Mouse (Mus musculus) urinary bladder, postnatal 36 days (tissue): ENCODE measurements around the gene Ttll9.

ENCODE experiments used
- DNase-seq, 2 experiments: peaks; one replicate each; pipeline ENCODE4 v3.0.0; 2022; ENCODE audit warnings: low spot score in 2 of 2, mixed read lengths in 1 of 2

Gene Ttll9

GRCm38 (mm10) chr2:152941776-152942175, 20.5 kb upstream of the Ttll9 start:
- no peak for DNase-seq

- no peak for DNase-seq
Measured at GRCm38 (mm10) chr2:152942898-152943515, 19.3 kb upstream of the Ttll9 start.

- no peak for DNase-seq
Measured at GRCm38 (mm10) chr2:152943568-152943967, 18.7 kb upstream of the Ttll9 start.

- DNase-seq, result no peak
Measured at GRCm38 (mm10) chr2:152944013-152944412, 18.3 kb upstream of the Ttll9 start.

GRCm38 (mm10) chr2:152947098-152947497, 15.2 kb upstream of the Ttll9 start:
- no peak for DNase-seq

GRCm38 (mm10) chr2:152948438-152949020, 13.8 kb upstream of the Ttll9 start:
- no peak for DNase-seq

GRCm38 (mm10) chr2:152950358-152951064, 11.8 kb upstream of the Ttll9 start:
- DNase-seq, result no peak

GRCm38 (mm10) chr2:152951065-152951849, 11.0 kb upstream of the Ttll9 start, which contains the start of gene Dusp15:
Dusp15 (minus strand) TSS chr2:152951698.
- no peak for DNase-seq

- no peak for DNase-seq
Measured at GRCm38 (mm10) chr2:152951850-152952720, 10.2 kb upstream of the Ttll9 start.

GRCm38 (mm10) chr2:152958116-152958515, 4.2 kb upstream of the Ttll9 start:
- DNase-seq, result no peak

GRCm38 (mm10) chr2:152965555-152965954, 3.3 kb downstream of the Ttll9 start:
- DNase-seq, result no peak

- DNase-seq, result no peak
Measured at GRCm38 (mm10) chr2:152976991-152977390, 14.7 kb downstream of the Ttll9 start.

- DNase-seq, result no peak
Measured at GRCm38 (mm10) chr2:152985582-152985981, 23.3 kb downstream of the Ttll9 start.

- DNase-seq, result no peak
Measured at GRCm38 (mm10) chr2:152991529-152991928, 29.2 kb downstream of the Ttll9 start.

GRCm38 (mm10) chr2:152997046-152997445, 34.8 kb downstream of the Ttll9 start:
- DNase-seq, result no peak

- DNase-seq, result no peak
Measured at GRCm38 (mm10) chr2:153002492-153003248, 40.4 kb downstream of the Ttll9 start.

- no peak for DNase-seq
Measured at GRCm38 (mm10) chr2:153003681-153004338, 41.5 kb downstream of the Ttll9 start.

GRCm38 (mm10) chr2:153005981-153006380, 43.7 kb downstream of the Ttll9 start:
- DNase-seq, result no peak

GRCm38 (mm10) chr2:153009192-153009973, 47.1 kb downstream of the Ttll9 start:
- no peak for DNase-seq
